Mouse (Mus musculus): ENCODE measurements around the gene Ikzf3.

Ikzf3 gene

GRCm38 (mm10) chr11:98545711-98546231, at the start of gene Ikzf3:
Ikzf3 (minus strand) TSS chr11:98546031.
- DNase-seq (ENCODE audit: low spot score in 2 of 2): peak; percentile 52 to 75

DNA sequence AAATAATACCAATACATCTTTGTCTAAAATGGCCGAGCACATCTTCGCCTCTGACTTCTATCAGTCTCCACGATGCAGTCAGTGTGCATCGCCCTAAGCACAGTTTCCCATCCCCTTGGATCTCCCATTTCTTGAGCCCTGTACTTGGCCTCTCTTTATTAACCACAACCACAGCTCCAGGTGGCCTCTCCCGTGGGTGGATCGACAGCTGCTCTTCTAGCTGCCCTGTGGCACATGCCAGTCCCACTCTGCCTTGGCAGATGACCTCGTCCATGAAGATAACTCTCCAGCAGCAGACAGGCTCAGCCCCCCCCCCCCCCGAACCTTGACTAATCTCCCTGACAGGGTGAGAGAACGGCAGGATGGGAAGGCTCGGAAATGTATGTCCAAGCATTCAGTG, 49.6 kb upstream of the Ikzf3 start:
- no peak for DNase-seq (ENCODE audit: low spot score in 2 of 2)

DNA sequence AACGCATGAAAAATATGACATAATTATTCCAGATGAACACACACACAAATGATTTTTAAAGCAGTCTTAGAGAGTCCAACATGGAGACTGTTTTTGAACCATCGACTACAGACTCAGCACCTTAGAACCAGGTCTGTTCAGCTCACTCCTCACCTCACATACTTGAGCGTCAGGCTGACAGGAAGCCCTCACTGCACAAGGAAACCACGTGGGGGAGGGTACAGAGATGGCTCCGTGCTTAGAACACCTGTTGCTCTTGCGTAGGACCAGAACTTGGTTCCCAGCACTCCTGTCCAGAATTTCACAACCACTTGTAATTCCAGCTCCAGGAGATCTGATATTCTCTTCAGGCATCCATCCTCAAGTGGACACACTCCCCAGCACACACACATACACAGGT, 49.2 kb upstream of the Ikzf3 start:
- no peak for DNase-seq (ENCODE audit: low spot score in 2 of 2)

GRCm38 (mm10) chr11:98590548-98591445, 45.0 kb upstream of the Ikzf3 start:
- no peak for DNase-seq (ENCODE audit: low spot score in 2 of 2)

DNA sequence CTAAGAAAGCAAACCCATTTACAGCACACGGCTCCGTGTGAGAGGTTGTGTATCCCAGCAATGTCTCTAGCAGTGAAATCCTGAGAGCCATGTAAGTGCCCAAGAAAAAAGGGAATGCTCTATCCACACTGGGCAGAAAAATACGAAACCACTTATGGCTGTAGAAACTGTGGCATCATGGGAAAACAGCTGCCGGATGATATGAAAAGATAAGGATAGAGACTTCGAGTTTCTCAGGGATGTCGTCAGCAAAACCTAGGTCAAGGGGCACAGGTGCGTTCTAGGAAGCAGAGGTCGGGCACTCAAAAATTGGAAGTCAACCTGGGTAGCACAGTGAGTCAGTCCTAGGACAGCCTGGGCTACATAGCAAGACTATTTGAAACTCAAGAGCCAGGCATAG, 43.5 kb upstream of the Ikzf3 start:
- no peak for DNase-seq (ENCODE audit: low spot score in 2 of 2)

- no peak for DNase-seq (ENCODE audit: low spot score in 2 of 2)
Observed at GRCm38 (mm10) chr11:98588833-98589281, 43.0 kb upstream of the Ikzf3 start.

DNA sequence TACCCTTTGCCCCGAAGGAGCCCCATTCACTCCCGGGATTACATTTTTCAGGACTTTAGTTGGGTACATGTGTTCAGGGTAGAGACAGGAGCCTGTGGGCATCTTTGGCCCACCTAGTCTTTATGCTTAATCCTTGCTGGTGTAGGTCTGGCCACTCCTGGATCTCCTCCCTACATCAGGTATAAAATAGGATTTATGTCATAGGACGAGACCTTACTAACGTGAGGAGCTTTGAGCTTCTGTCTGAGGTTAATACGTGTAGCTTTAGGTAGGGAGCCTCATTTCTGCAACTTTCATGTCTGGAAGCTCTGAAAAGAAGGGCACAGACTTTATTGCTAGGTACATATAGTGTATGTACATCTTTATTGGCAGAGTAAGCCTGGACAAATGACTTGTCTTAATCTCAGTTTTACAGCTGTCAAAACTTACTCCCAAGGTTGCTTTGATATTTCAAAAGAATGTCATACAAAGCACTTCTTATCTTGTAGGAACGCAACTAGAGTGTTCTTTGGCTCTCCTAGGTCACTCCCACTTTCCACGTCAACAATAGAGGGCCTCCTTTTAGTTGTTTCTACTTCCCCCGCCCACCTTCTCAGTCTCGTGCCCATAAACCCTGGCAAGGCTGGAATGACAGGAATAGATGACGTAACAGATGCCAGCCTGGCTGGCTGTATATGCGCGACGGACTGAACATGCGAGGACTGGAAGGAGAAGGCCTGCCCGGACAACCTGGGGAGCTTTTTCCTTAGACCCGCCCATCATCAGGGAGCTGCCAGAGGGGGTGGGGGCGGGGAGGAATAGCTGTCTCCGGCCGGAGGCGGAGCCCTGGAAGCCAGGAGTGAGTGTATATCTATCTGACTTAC, 42.1 kb upstream of the Ikzf3 start:
- no peak for DNase-seq (ENCODE audit: low spot score in 2 of 2)

- peak; percentile 93 to 95 for DNase-seq (ENCODE audit: low spot score in 2 of 2)
Observed at GRCm38 (mm10) chr11:98586892-98587563, 41.2 kb upstream of the Ikzf3 start, which contains the start of gene Ormdl3. Ormdl3 (minus strand) TSS chr11:98587368.

- DNase-seq (ENCODE audit: low spot score in 2 of 2): no peak
Observed at GRCm38 (mm10) chr11:98586087-98586891, 40.5 kb upstream of the Ikzf3 start.

DNA sequence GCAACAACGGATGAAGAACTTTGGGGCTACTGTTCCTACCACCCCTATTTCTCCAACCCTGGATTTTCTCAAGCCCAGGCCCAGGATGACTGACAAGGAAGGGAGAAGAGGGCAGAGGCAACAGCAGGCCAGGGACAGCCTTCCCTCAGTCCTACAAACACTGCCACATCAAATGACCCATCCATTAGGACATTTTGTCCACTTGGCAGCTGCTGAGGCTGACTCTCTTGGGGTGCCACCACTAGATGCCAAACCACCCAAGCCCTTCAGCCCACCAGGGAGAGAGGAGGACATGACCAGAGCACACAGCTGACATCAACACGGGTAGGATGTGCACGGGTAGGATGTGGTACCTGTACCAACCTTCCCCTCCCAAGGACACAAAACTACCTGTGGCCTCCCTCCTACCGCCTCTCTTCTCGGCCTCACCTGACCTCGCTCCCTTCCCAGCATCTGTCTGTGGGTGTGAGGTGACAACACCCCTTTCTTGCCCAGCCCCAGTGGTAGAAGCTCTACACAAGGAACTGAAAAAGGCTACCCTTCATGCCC, 38.9 kb upstream of the Ikzf3 start:
- DNase-seq (ENCODE audit: low spot score in 2 of 2): no peak

DNA sequence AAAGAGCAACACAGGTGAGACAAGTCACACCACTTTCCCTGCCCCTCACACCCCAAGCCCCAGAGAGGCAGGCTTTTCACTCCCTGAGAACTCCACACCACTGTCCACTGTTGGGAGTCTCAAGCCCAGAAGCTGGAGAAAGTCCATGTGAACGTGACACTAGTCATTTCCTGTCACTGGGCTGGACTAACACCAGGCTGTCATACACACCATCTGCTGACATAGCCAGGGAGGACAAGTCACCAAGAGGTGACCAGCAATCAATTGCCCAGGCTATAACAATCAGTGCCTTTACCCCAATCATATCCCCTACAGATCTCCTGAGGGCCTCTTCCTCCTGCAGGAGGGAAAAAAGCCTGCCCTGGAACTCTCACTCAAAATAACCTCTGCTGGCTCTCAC, 38.3 kb upstream of the Ikzf3 start:
- DNase-seq (ENCODE audit: low spot score in 2 of 2): no peak

DNA sequence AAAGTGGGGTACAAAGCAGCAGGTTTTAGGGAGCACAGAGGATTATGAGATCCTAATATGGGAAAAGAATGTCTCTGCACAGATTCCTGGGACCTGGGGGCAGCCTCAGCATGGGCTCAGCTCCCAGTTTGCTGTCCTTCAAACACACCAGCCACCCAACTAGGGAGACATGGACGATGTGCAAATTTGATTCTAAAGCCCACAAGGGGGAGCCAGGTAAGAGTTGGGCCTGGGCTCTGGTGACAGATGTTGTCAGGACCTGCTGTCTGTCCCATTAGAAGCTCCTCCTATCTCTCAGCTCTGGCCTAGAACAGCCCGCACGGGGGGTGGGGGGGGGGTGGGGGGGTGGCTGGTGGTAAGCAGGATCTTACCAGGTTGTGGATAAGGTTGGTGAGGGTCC, 37.7 kb upstream of the Ikzf3 start:
- DNase-seq (ENCODE audit: low spot score in 2 of 2): no peak

DNA sequence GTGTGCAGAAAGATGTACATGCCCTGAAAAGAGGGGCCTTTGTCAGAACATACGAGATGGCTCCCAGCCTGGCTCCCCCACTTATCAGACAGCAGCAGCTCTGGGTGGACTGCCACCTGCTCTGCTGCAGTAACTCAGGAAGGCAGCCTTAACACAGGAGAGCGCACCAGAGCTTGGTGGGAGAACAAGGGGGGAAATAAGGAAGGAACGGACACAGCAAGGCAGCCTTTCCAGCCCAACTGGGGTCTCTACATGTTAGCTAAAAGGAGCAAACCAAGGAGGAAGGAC, 37.4 kb upstream of the Ikzf3 start:
- no peak for DNase-seq (ENCODE audit: low spot score in 2 of 2)

GRCm38 (mm10) chr11:98582551-98583264, 36.9 kb upstream of the Ikzf3 start:
- no peak for DNase-seq (ENCODE audit: low spot score in 2 of 2)

DNA sequence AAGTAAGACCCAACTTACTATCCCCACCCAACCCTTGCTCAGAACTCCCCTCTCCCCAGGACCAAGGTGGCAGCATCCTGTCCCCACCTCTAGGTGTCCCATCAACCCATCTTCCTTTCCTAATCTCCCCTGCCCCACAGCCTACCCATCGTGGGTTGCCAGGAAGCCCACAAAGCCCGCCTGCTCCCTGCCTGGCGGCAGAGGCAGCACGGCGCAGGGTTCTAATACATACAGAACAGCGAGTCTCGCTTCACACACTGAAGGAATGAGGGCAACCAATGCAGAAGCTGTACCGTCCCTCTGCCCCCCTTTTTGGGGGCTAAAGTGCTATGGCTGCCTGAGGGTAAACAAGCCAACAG, 36.2 kb upstream of the Ikzf3 start:
- no peak for DNase-seq (ENCODE audit: low spot score in 2 of 2)

GRCm38 (mm10) chr11:98581286-98582029, 35.6 kb upstream of the Ikzf3 start:
- DNase-seq (ENCODE audit: low spot score in 2 of 2): no peak

- DNase-seq (ENCODE audit: low spot score in 2 of 2): no peak
Observed at GRCm38 (mm10) chr11:98580301-98581121, 34.7 kb upstream of the Ikzf3 start.

- DNase-seq (ENCODE audit: low spot score in 2 of 2): no peak
Observed at GRCm38 (mm10) chr11:98577776-98578175, 31.9 kb upstream of the Ikzf3 start.

DNA sequence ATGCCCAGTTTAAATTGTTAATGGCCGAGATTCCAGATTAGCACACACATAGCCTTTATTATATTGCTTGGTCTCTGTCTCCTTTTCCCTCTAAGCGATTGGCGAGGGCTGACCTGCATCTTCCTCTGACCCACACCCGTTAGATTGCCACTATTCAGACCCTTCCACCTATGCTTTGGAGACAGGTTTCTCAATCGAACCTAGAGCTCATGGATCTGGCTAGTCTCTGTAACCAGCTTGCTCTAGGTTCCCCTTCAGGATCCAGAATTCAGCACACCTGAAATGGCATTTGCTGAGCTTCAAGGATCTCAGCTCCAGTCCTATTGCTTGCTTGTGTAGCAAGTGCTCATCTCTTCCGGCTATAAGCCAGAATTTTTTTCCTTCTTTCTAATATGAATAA, 23.6 kb upstream of the Ikzf3 start:
- DNase-seq (ENCODE audit: low spot score in 2 of 2): no peak

Measured in natural killer cell, adult 2 months (primary cell).